Mouse (Mus musculus) liver, embryonic 11.5 days (tissue): Measurements from ENCODE around the gene Spaca7. TPM values are rescaled to one million over a fixed set of nuclear protein-coding genes. Genes with fewer than 3 reads are reported as not detected.

ENCODE experiments used
- ATAC-seq: fragments of 200-750 bp; cut with Nextera tagmentation; replicated peaks from 2 replicates; pipeline ENCODE4 v1.8.0; 2017; ENCODE audit warnings: moderate number of reproducible peaks, mild to moderate bottlenecking, moderate TSS enrichment, moderate library complexity; ENCODE audit not compliant: low FRiP score
- DNase-seq: peaks from one replicate; pipeline ENCODE4 v3.0.0-alpha.2; 2017; ENCODE audit warnings: low spot score
- H3K27ac ChIP-seq: fragments of 300-500 bp; sonication (generic); 2 replicates; pipeline ENCODE4 v1.5.1; 2014; ENCODE audit warnings: mild to moderate bottlenecking, low read depth, low read length, control low read depth
- H3K27me3 ChIP-seq: fragments of 300-500 bp; sonication (generic); replicated peaks from 2 replicates; pipeline ENCODE4 v1.6.1; 2014; ENCODE audit warnings: low read length, mixed read lengths; ENCODE audit not compliant: control insufficient read depth, insufficient read depth
- H3K36me3 ChIP-seq: fragments of 300-500 bp; sonication (generic); 2 replicates; pipeline ENCODE4 v1.6.1; 2014; ENCODE audit warnings: mild to moderate bottlenecking, low read length, moderate library complexity, mixed read lengths; ENCODE audit not compliant: control insufficient read depth, insufficient read depth
- H3K4me1 ChIP-seq: fragments of 300-500 bp; sonication (generic); replicated peaks from 2 replicates; pipeline ENCODE4 v1.6.1; 2014; ENCODE audit warnings: low read length, mixed read lengths; ENCODE audit not compliant: control insufficient read depth, insufficient read depth
- H3K4me2 ChIP-seq: fragments of 300-500 bp; sonication (generic); 2 replicates; pipeline ENCODE4 v1.6.1; 2014; ENCODE audit warnings: mild to moderate bottlenecking, control low read depth, moderate library complexity
- H3K4me3 ChIP-seq: fragments of 300-500 bp; sonication (generic); 2 replicates; pipeline ENCODE4 v1.5.1; 2014; ENCODE audit warnings: low read depth, low read length, control low read depth
- H3K9ac ChIP-seq: fragments of 300-500 bp; sonication (generic); 2 replicates; pipeline ENCODE4 v1.6.1; 2014; ENCODE audit warnings: low read depth, low read length, control low read depth
- H3K9me3 ChIP-seq: fragments of 300-500 bp; sonication (generic); 2 replicates; pipeline ENCODE4 v1.6.1; 2016; ENCODE audit warnings: low read length, inconsistent platforms, mixed read lengths; ENCODE audit not compliant: control insufficient read depth
- WGBS: fragments of 180-500 bp; shearing (Covaris S2); extraction: QIAGEN DNeasy Blood & Tissue Kit; methylation state at CpG from one replicate; pipeline ENCODE4 v1.1.7; 2014; 5-methylcytosine and 5-hydroxymethylcytosine counted together
- polyA plus RNA-seq: library from polyadenylated mRNA; unstranded; fragments of >200 nt; fragmentation: Nextera tagmentation; extraction: Ambion mirVana; gene quantifications from 2 replicates; pipeline ENCODE4 v1.2.1, GENCODE M21; 2014

Spaca7 gene
- polyA plus RNA-seq, 1 experiment from 2014 or later = not detected

- peaks cover 12% of the 10 kb centered on the region for H3K27me3 ChIP-seq
- H3K9ac ChIP-seq = no peak overlapping the region
- no peaks in the 10 kb centered on the region for H3K9me3 ChIP-seq
- no peak overlapping the region for H3K4me3 ChIP-seq
- H3K36me3 ChIP-seq = no peaks in the 10 kb centered on the region
- DNase-seq (no peak), ATAC-seq (no peak)
- no peak overlapping the region for H3K27ac ChIP-seq
- no peaks in the 10 kb centered on the region for H3K4me1 ChIP-seq
- 50% methylated on average over 5 of the region's 5 CpGs for WGBS
- H3K4me2 ChIP-seq = no peak overlapping the region
Observed at GRCm38 (mm10) chr8:12548680-12549079, 24.1 kb upstream of the Spaca7 start.

GRCm38 (mm10) chr8:12555515-12556145 is 17.2 kb upstream of the Spaca7 start:
- DNase-seq = no peak

GRCm38 (mm10) chr8:12558786-12559185 is 14.0 kb upstream of the Spaca7 start:
- no peaks in the 10 kb centered on the region for H3K36me3 ChIP-seq
- no peak for ATAC-seq
- peaks cover 34% of the 10 kb centered on the region for H3K27me3 ChIP-seq
- no peaks in the 10 kb centered on the region for H3K9me3 ChIP-seq
- no peak overlapping the region for H3K4me2 ChIP-seq
- H3K9ac ChIP-seq = no peak overlapping the region
- H3K27ac ChIP-seq = no peak overlapping the region
- DNase-seq = no peak
- 78% methylated on average over 3 of the region's 3 CpGs for WGBS
- no peaks in the 10 kb centered on the region for H3K4me1 ChIP-seq
- H3K4me3 ChIP-seq = no peak overlapping the region

More at GRCm38 (mm10) chr8:12555515-12556145, 17.2 kb upstream of the Spaca7 start:
- Histone ChIP-seq H3K36me3 (no peaks in the 10 kb centered on the region), H3K4me2 (no peak overlapping the region), H3K4me1 (no peaks in the 10 kb centered on the region), H3K27me3 (peaks cover 19% of the 10 kb centered on the region), H3K4me3 (no peak overlapping the region), H3K9me3 (no peaks in the 10 kb centered on the region), H3K27ac (no peak overlapping the region), H3K9ac (no peak overlapping the region)
- WGBS = 62% methylated on average over 15 of the region's 15 CpGs
- ATAC-seq = no peak

- Histone ChIP-seq H3K27ac (no peak overlapping the region), H3K9ac (no peak overlapping the region), H3K4me1 (no peaks in the 10 kb centered on the region), H3K4me3 (no peak overlapping the region), H3K9me3 (no peaks in the 10 kb centered on the region), H3K4me2 (no peak overlapping the region), H3K36me3 (no peaks in the 10 kb centered on the region), H3K27me3 (peaks cover 30% of the 10 kb centered on the region)
- DNase-seq (peak; percentile 43), ATAC-seq (no peak)
- 19% methylated on average over 11 of the region's 11 CpGs for WGBS
Observed at GRCm38 (mm10) chr8:12561403-12561960, 11.3 kb upstream of the Spaca7 start.

- no peak for ATAC-seq
- no peaks in the 10 kb centered on the region for H3K4me1 ChIP-seq
- 5% methylated on average over 4 of the region's 4 CpGs for WGBS
- DNase-seq = no peak
- H3K36me3 ChIP-seq = no peaks in the 10 kb centered on the region
- no peak overlapping the region for H3K4me3 ChIP-seq
- no peak overlapping the region for H3K9ac ChIP-seq
- peaks cover 26% of the 10 kb centered on the region for H3K27me3 ChIP-seq
- H3K4me2 ChIP-seq = no peak overlapping the region
- H3K9me3 ChIP-seq = no peaks in the 10 kb centered on the region
- H3K27ac ChIP-seq = no peak overlapping the region
Observed at GRCm38 (mm10) chr8:12564307-12564706, 8.5 kb upstream of the Spaca7 start.

GRCm38 (mm10) chr8:12565488-12565887 is 7.3 kb upstream of the Spaca7 start:
- no peaks in the 10 kb centered on the region for H3K4me1 ChIP-seq
- no peak overlapping the region for H3K4me3 ChIP-seq
- no peak for ATAC-seq
- H3K27ac ChIP-seq = no peak overlapping the region
- no peaks in the 10 kb centered on the region for H3K36me3 ChIP-seq
- no peak overlapping the region for H3K4me2 ChIP-seq
- H3K9ac ChIP-seq = no peak overlapping the region
- DNase-seq = no peak
- 71% methylated on average over 10 of the region's 10 CpGs for WGBS
- H3K9me3 ChIP-seq = no peaks in the 10 kb centered on the region
- H3K27me3 ChIP-seq = peaks cover 20% of the 10 kb centered on the region

- H3K9ac ChIP-seq = no peak overlapping the region
- H3K4me1 ChIP-seq = no peaks in the 10 kb centered on the region
- 55% methylated on average over 7 of the region's 7 CpGs for WGBS
- no peak overlapping the region for H3K4me2 ChIP-seq
- H3K9me3 ChIP-seq = no peaks in the 10 kb centered on the region
- no peaks in the 10 kb centered on the region for H3K36me3 ChIP-seq
- H3K27me3 ChIP-seq = peaks cover 16% of the 10 kb centered on the region
- H3K4me3 ChIP-seq = no peak overlapping the region
- no peak for DNase-seq
- H3K27ac ChIP-seq = no peak overlapping the region
- no peak for ATAC-seq
Observed at GRCm38 (mm10) chr8:12566509-12566908, 6.3 kb upstream of the Spaca7 start.

- 33% methylated on average over 5 of the region's 5 CpGs for WGBS
- ATAC-seq = no peak
Observed at GRCm38 (mm10) chr8:12576003-12576402, 3.2 kb downstream of the Spaca7 start.

GRCm38 (mm10) chr8:12576739-12577138 is 3.9 kb downstream of the Spaca7 start:
- Histone ChIP-seq H3K4me1 (no peaks in the 10 kb centered on the region), H3K27ac (no peak overlapping the region), H3K4me3 (no peak overlapping the region), H3K27me3 (peaks cover 5% of the 10 kb centered on the region; the same call in 1 of the 2 replicates), H3K9ac (no peak overlapping the region), H3K36me3 (no peaks in the 10 kb centered on the region), H3K4me2 (no peak overlapping the region), H3K9me3 (no peaks in the 10 kb centered on the region)
- ATAC-seq = no peak
- WGBS = 81% methylated on average over 6 of the region's 6 CpGs
- DNase-seq = no peak

More at GRCm38 (mm10) chr8:12576003-12576402, 3.2 kb downstream of the Spaca7 start:
- H3K27me3 ChIP-seq = peaks cover 5% of the 10 kb centered on the region; the same call in 1 of the 2 replicates
- H3K27ac ChIP-seq = no peak overlapping the region
- H3K9ac ChIP-seq = no peak overlapping the region
- H3K4me3 ChIP-seq = no peak overlapping the region
- no peaks in the 10 kb centered on the region for H3K36me3 ChIP-seq
- DNase-seq = no peak
- H3K4me1 ChIP-seq = no peaks in the 10 kb centered on the region
- H3K9me3 ChIP-seq = no peaks in the 10 kb centered on the region
- H3K4me2 ChIP-seq = no peak overlapping the region
